Mouse (Mus musculus): Measurements from ENCODE around the gene Gm49378. TPM values are rescaled to one million over a fixed set of nuclear protein-coding genes. Genes with fewer than 3 reads are reported as not detected.

Gene Gm49378
- polyA plus RNA-seq, 2 experiments, result 3.7 to 6.8 TPM

DNA sequence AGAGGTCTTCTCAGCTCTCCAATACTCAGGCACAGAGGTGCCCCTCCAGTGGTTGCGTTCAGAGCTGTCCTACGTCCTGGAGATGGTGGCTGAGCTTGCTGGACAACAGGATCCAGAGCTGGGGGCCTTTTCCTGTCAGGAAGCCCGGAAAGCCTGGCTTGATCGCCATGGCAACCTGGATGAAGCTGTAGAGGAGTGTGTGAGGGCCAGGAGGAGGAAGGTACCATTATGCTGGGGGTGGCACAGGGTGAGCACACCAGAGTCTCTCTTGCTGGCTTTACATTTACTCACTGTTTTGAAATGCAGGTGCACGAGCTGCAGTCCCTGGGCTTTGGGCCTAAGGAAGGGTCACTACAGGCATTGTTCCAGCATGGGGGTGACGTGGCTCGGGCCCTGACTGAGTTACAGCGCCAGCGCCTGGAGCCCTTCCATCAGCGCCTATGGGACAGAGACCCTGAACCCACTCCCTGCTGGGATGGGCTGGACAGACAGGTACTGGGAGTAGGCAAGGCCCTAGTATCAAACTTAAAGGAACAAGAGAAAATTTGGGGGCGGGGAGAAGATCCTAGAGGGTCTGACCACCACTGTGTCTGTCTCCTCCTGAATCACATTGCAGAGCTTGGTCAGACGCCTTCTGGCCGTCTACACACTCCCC lies 41.5 kb downstream of the Gm49378 start:
- no peak overlapping the region for H3K4me3 ChIP-seq (replicated peaks; ENCODE audit: low read length)
- 74% methylated on average over 13 of the region's 13 CpGs for whole genome bisulfite sequencing

DNA sequence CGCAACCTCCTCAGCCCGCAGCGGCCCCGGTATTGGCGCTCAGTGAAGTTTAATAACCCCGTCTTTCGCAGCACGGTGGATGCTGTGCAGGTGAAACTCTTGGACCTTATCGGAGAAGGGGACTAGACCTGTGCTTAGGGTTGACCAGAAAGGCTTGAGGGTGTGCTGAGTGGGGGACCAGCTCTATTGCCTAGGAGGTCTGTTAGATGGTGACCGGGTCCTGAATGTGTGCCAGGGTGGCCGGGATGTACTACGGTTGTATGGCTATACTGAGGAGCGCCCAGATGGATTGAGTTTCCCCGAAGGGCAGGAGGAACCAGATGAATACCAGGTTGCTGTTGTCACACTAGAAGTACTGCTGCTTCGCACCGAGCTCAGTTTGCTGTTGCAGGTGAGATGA lies 45.5 kb downstream of the Gm49378 start:
- DNase-seq (ENCODE audit: low spot score) (no peak), ATAC-seq (ENCODE audit: low FRiP score, low read depth) (no peak)
- no peaks in the 10 kb centered on the region for H3K9me3 ChIP-seq (ENCODE audit: control insufficient read depth, low read length)
- 4% methylated on average over 16 of the region's 16 CpGs for WGBS
- TF ChIP-seq POLR2A (IDR thresholded peaks at IDR 0.05; ENCODE audit: borderline replicate concordance, extremely low read depth, insufficient read depth, insufficient read length), result no peak
- peak overlapping the region; percentile 74 for H3K9ac ChIP-seq (ENCODE audit: low read depth, low read length, severe bottlenecking)
- peaks cover 15% of the 10 kb centered on the region for H3K4me1 ChIP-seq (ENCODE audit: control insufficient read depth, insufficient read depth, low read length)
- peak overlapping the region; percentile 91 for H3K4me3 ChIP-seq (replicated peaks; ENCODE audit: low read length)
- H3K27ac ChIP-seq (replicated peaks; ENCODE audit: low read depth, low read length), result no peak overlapping the region
- H3K36me3 ChIP-seq (ENCODE audit: control insufficient read depth, insufficient read depth, low read length), result peaks cover 53% of the 10 kb centered on the region
- H3K27me3 ChIP-seq (ENCODE audit: control insufficient read depth, insufficient read depth, low read length), result no peaks in the 10 kb centered on the region
- peak overlapping the region; percentile 85 for H3K4me2 ChIP-seq (replicated peaks; ENCODE audit: low read depth, low read length, severe bottlenecking)

More for the DNA sequence above, 41.5 kb downstream of the Gm49378 start:
- Histone ChIP-seq H3K4me1 (ENCODE audit: control insufficient read depth, insufficient read depth, low read length) (peaks cover 8% of the 10 kb centered on the region), H3K4me2 (replicated peaks; ENCODE audit: low read depth, low read length, severe bottlenecking) (no peak overlapping the region), H3K27ac (replicated peaks; ENCODE audit: low read depth, low read length) (no peak overlapping the region), H3K27me3 (ENCODE audit: control insufficient read depth, insufficient read depth, low read length) (no peaks in the 10 kb centered on the region), H3K9me3 (ENCODE audit: control insufficient read depth, low read length) (no peaks in the 10 kb centered on the region), H3K9ac (ENCODE audit: low read depth, low read length, severe bottlenecking) (no peak overlapping the region), H3K36me3 (ENCODE audit: control insufficient read depth, insufficient read depth, low read length) (peaks cover 64% of the 10 kb centered on the region)
- no peak for TF ChIP-seq POLR2A (IDR thresholded peaks at IDR 0.05; ENCODE audit: borderline replicate concordance, extremely low read depth, insufficient read depth, insufficient read length)
- ATAC-seq (ENCODE audit: low FRiP score, low read depth), result no peak
- no peak for DNase-seq (ENCODE audit: low spot score)

DNA sequence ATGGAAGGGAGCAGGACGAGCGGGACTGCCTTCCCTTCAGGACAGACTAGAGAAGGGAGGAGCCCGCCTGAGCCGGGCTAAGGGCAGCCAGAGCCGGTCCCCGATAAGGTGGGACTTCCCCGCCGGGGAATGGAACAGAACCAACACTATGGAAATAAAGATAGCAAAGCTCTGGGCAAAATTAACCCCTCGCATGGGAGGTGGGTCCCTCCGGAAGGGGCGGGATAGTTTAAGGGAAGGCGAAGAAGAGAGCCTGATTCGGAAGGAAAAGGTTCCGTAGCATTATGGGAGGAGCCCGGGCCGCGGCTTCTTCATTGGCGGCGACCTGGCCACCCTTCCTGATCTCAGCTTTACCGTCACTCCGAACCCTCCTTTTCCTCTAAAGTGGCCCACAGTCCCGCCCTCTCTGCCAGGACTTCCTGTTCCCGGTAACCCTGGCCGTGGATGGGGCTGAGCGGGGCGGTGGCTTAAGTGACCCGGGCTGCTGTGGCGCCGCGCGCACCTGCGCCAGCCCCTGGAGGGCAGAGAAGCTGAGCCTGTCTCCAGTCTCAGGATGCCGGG lies 46.3 kb downstream of the Gm49378 start, which contains the start of gene Rnf31:
Gene Rnf31 (plus strand): TSS at position 378 of the 561 bp plus-strand sequence.
- H3K4me1 ChIP-seq (ENCODE audit: control insufficient read depth, insufficient read depth, low read length), result peaks cover 15% of the 10 kb centered on the region
- H3K4me2 ChIP-seq (replicated peaks; ENCODE audit: low read depth, low read length, severe bottlenecking), result peak within 1 kb of the TSS; percentile 85
- peaks cover 48% of the 10 kb centered on the region for H3K36me3 ChIP-seq (ENCODE audit: control insufficient read depth, insufficient read depth, low read length)
- peak within 1 kb of the TSS; percentile 91 for H3K27ac ChIP-seq (replicated peaks; ENCODE audit: low read depth, low read length)
- peak within 1 kb of the TSS; percentile 91 for H3K4me3 ChIP-seq (replicated peaks; ENCODE audit: low read length)
- H3K27me3 ChIP-seq (ENCODE audit: control insufficient read depth, insufficient read depth, low read length), result no peaks in the 10 kb centered on the region
- DNase-seq (ENCODE audit: low spot score) (peak; percentile 96), ATAC-seq (ENCODE audit: low FRiP score, low read depth) (peak; percentile 89)
- no peaks in the 10 kb centered on the region for H3K9me3 ChIP-seq (ENCODE audit: control insufficient read depth, low read length)
- 0 out of 2 replicates have a peak, but pooled peaks have one; percentile 40 for TF ChIP-seq POLR2A (IDR thresholded peaks at IDR 0.05; ENCODE audit: borderline replicate concordance, extremely low read depth, insufficient read depth, insufficient read length)
- H3K9ac ChIP-seq (ENCODE audit: low read depth, low read length, severe bottlenecking), result peak within 1 kb of the TSS; percentile 74
- 0% methylated on average over 33 of the region's 33 CpGs for WGBS

DNA sequence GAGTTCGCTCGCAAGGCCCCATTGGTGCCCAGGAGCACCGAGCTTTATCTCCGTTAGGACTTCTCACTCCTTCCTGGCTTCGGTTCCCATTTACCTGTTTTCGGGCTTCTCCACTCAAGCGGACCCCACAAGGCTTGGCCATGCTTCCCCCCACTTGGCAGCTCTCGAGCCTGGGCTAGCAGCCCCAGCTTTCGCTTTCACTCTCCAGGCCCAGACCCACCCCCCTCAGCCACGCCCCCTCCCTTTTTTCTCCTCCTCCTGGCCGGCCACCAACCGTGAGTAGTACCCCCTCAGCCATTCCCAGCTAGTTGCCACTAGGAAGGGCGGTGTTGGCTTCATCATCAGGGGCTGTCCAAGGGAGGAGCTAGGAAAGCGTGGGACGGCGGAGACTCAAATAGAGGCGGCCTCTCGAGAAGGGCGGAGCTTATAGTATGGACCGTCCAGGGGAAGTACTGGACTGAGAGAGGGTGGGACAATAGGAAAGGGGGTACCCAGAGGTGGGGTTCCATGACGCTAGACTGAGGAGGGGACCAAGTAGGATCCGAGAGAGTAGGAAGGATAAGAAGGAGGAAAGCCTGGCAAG lies 46.9 kb downstream of the Gm49378 start, which contains the start of gene Psme2:
Gene Psme2 (minus strand): TSS at position 366 of the 583 bp plus-strand sequence.
- Histone ChIP-seq H3K4me3 (replicated peaks; ENCODE audit: low read length) (peak within 1 kb of the TSS; percentile 91), H3K27ac (replicated peaks; ENCODE audit: low read depth, low read length) (peak within 1 kb of the TSS; percentile 91), H3K36me3 (ENCODE audit: control insufficient read depth, insufficient read depth, low read length) (peaks cover 42% of the 10 kb centered on the region), H3K27me3 (ENCODE audit: control insufficient read depth, insufficient read depth, low read length) (no peaks in the 10 kb centered on the region), H3K9ac (ENCODE audit: low read depth, low read length, severe bottlenecking) (peak within 1 kb of the TSS; percentile 74), H3K4me2 (replicated peaks; ENCODE audit: low read depth, low read length, severe bottlenecking) (peak within 1 kb of the TSS; percentile 85), H3K4me1 (ENCODE audit: control insufficient read depth, insufficient read depth, low read length) (peaks cover 15% of the 10 kb centered on the region), H3K9me3 (ENCODE audit: control insufficient read depth, low read length) (no peaks in the 10 kb centered on the region)
- DNase-seq (ENCODE audit: low spot score) (peak; percentile 98), ATAC-seq (ENCODE audit: low FRiP score, low read depth) (peak; percentile 96)
- no peak for TF ChIP-seq POLR2A (IDR thresholded peaks at IDR 0.05; ENCODE audit: borderline replicate concordance, extremely low read depth, insufficient read depth, insufficient read length)
- WGBS, result under 1% methylated on average over 22 of the region's 22 CpGs

DNA sequence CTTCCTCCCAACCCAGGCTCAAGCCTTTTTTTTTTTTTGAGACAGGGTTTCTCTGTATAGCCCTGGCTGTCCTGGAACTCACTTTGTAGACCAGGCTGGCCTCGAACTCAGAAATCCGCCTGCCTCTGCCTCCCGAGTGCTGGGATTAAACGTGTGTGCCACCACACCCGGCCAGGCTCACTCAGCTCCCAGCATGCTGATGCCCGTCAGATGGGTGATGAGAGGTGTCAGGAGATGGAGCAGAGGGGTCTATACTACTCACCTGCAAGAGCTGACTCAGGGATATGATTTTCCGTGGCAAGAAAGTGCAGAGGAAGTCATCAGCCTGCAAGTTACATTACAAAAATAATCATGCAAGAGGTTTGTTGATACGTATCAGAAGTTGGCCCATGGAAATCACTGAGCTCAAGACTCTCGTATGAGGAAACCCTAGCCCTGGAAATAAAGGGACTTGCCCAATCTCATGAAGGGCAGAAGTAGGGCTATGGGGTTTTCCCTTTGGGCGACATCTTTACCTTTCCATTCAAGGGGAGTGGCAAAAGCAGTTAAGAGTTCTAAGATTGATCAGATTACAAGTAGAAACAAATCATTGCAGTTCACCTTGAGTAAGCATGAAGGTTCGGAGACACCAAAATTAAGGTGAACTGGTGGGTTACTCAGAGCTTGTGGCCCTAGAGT lies 47.8 kb downstream of the Gm49378 start:
- H3K27ac ChIP-seq (replicated peaks; ENCODE audit: low read depth, low read length), result peak overlapping the region; percentile 76; the same call in 1 of the 2 replicates
- peak overlapping the region; percentile 91 for H3K4me3 ChIP-seq (replicated peaks; ENCODE audit: low read length)
- H3K9me3 ChIP-seq (ENCODE audit: control insufficient read depth, low read length), result no peaks in the 10 kb centered on the region
- H3K4me1 ChIP-seq (ENCODE audit: control insufficient read depth, insufficient read depth, low read length), result peaks cover 15% of the 10 kb centered on the region
- H3K36me3 ChIP-seq (ENCODE audit: control insufficient read depth, insufficient read depth, low read length), result peaks cover 34% of the 10 kb centered on the region
- ATAC-seq (ENCODE audit: low FRiP score, low read depth) (no peak), DNase-seq (ENCODE audit: low spot score) (no peak)
- peak overlapping the region; percentile 57 for H3K9ac ChIP-seq (ENCODE audit: low read depth, low read length, severe bottlenecking)
- TF ChIP-seq POLR2A (IDR thresholded peaks at IDR 0.05; ENCODE audit: borderline replicate concordance, extremely low read depth, insufficient read depth, insufficient read length), result no peak
- peak overlapping the region; percentile 85 for H3K4me2 ChIP-seq (replicated peaks; ENCODE audit: low read depth, low read length, severe bottlenecking)
- no peaks in the 10 kb centered on the region for H3K27me3 ChIP-seq (ENCODE audit: control insufficient read depth, insufficient read depth, low read length)
- 83% methylated on average over 11 of the region's 11 CpGs for WGBS
